Comparison of ENCODE assay signal across 10 mouse cellular contexts in the genomic region with DNA sequence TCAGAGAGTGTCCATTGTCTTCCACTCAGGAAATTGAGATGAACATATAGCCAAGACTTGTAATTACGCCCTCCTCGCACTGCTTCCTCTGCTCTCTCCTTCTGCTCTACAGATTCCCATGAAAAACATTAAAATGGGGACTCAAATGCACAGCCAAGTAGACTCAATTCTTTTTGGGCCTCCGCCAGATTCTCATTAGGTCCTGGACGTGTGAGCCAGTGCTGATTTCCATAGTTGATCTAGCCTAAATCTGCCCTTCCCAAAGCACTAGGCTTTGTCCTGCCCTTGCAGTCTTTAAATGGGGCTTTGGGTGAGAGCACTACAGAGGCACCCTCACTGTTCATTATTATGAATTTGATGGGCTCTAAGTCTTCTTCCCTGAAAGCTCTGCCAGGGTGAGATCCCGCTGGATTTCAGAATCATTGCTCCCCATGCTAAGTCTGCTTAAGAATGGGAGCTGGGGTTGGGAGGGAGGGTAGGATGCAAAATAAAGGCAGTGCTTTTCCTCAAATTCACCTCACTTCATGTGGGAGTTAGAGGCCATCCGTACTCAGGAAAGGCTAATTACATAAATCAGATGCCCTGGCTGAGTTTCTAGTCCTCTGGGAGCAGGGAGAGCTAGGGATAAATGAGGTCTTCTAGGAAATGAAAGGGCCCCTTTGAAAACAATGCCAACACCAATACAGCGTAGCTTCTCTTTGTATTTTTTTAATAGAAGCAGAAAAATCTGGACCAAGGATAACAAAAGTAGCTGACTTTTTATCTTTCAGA. TPM values are rescaled to one million over a fixed set of nuclear protein-coding genes. Genes with fewer than 3 reads are reported as not detected.
DNase-seq lines count a peak whose midpoint lies in the region; ATAC-seq and TF ChIP-seq lines count a peak whose summit lies in the region.
"Had no signal": no experiment of that assay in that cellular context is flagged by ENCODE, and none has a peak within 500 bp of the region (broad histone marks: within the 10 kb centered on the region; RNA-seq: fewer than 3 reads in every experiment).

No protein-coding gene starts in this region.

- peak; percentile 52 for ATAC-seq in hindbrain, postnatal 0 days

- 31% methylated on average over 7 of the region's 7 CpGs for WGBS in hindbrain, postnatal 0 days
- 85% methylated on average over 7 of the region's 7 CpGs for WGBS in thymus, adult 2 months

- H3K9ac ChIP-seq in hindbrain, postnatal 0 days (replicated peaks; ENCODE audit: low read length) = no peak overlapping the region

- TF ChIP-seq CTCF in hindbrain, postnatal 0 days (IDR thresholded peaks at IDR 0.05; ENCODE audit: low read depth) = no peak
- TF ChIP-seq CTCF in thymus, adult 2 months (IDR thresholded peaks at IDR 0.05; ENCODE audit: borderline replicate concordance, control insufficient read depth, extremely low read depth, insufficient read depth, low read length, poor library complexity) = no peak

- no peaks in the 10 kb centered on the region for H3K9me3 ChIP-seq in hindbrain, postnatal 0 days (ENCODE audit: low read length)

- intact Hi-C loops in gastrocnemius, postnatal 14 days (cut with DNase I; ENCODE audit: low total_unique reads) = no loop called here
- intact Hi-C loops in left cerebral cortex, postnatal 36 days (cut with DNase I) = loop anchor here (5.0 kb wide), 2 partner anchors 35 to 40 kb away; a partner anchor contains a TSS

- no peak for TF ChIP-seq POLR2A in thymus, adult 2 months (IDR thresholded peaks at IDR 0.05; ENCODE audit: control insufficient read depth, extremely low read depth, insufficient read depth, low read length, poor library complexity)

- H3K4me3 ChIP-seq in hindbrain, postnatal 0 days (ENCODE audit: low read length) = no peak overlapping the region
- H3K4me3 ChIP-seq in thymus, adult 2 months (ENCODE audit: control insufficient read depth, insufficient read depth, low read length) = no peak overlapping the region

- DNase-seq in gastrocnemius, postnatal 14 days = peak; percentile 15
- no peak for DNase-seq in gastrocnemius, adult 18-20 months (ENCODE audit: low spot score)
- peak; percentile 61 to 78 for DNase-seq in right cerebral cortex, postnatal 10 days (ENCODE audit: low spot score in 2 of 2)
- DNase-seq in right cerebral cortex, postnatal 14 days = no peak
- DNase-seq in hindbrain, postnatal 0 days (ENCODE audit: low spot score) = peak; percentile 72
- peak; percentile 27 for DNase-seq in retina, postnatal 7 days (ENCODE audit: low read depth, low spot score)
- no peak for DNase-seq in left cerebral cortex, postnatal 36 days (ENCODE audit: low spot score in 2 of 2)
- no peak for DNase-seq in thymus, adult 2 months
- DNase-seq: heart, adult 11 months had no signal

- peak overlapping the region; percentile 73 for H3K27ac ChIP-seq in hindbrain, postnatal 0 days
- no peak overlapping the region for H3K27ac ChIP-seq in thymus, adult 2 months (ENCODE audit: control insufficient read depth, insufficient read depth, low read length)

- H3K4me2 ChIP-seq in hindbrain, postnatal 0 days (ENCODE audit: low read depth, low read length) = no peak overlapping the region

- H3K27me3 ChIP-seq in hindbrain, postnatal 0 days (ENCODE audit: insufficient read depth, low read length) = no peaks in the 10 kb centered on the region
- H3K27me3 ChIP-seq in thymus, adult 2 months (ENCODE audit: control insufficient read depth, insufficient read depth, low read length) = no peaks in the 10 kb centered on the region

- no peaks in the 10 kb centered on the region for H3K36me3 ChIP-seq in hindbrain, postnatal 0 days (ENCODE audit: insufficient read depth, low read length)
- H3K36me3 ChIP-seq in thymus, adult 2 months (ENCODE audit: control insufficient read depth, insufficient read depth, low read length) = no peaks in the 10 kb centered on the region

- peaks cover 11% of the 10 kb centered on the region for H3K4me1 ChIP-seq in hindbrain, postnatal 0 days (ENCODE audit: insufficient read depth, low read length)
- H3K4me1 ChIP-seq in thymus, adult 2 months (replicated peaks; ENCODE audit: control insufficient read depth, insufficient read depth, low read length) = no peaks in the 10 kb centered on the region

RNA-seq across cellular contexts. Expression of a gene that starts 32.3 kb away (rescaled TPM):
- total RNA-seq in gastrocnemius, postnatal 14 days (2021) = 10 to 100 TPM; 14.4 to 22.2 TPM
- 1 to 10 TPM in 1 of 2 experiments, under 1 TPM in 1; 0.57 to 1.1 TPM for total RNA-seq in gastrocnemius, adult 18-20 months (2021)
- total RNA-seq in hindbrain, postnatal 0 days (2014; rRNA removed) = 396 and 403 TPM in 2 replicates
- 1,251 and 1,433 TPM in 2 replicates for polyA plus RNA-seq in hindbrain, postnatal 0 days (2015; fragmentation: Nextera tagmentation; extraction: Ambion mirVana)
- 100 to 1,000 TPM; 406 to 414 TPM for total RNA-seq in left cerebral cortex, postnatal 36 days (2021)
- polyA plus RNA-seq in thymus, adult 2 months (2012; rRNA removed) = 2.6 and 2.9 TPM in 2 replicates
- total RNA-seq: megakaryocyte, adult 5-6 weeks had no signal

Comparison
In these comparisons a context has a peak if more than half of its experiments do, and no peak if none do; other contexts are left out.
1. DNase-seq: peak in gastrocnemius, postnatal 14 days (single experiment), right cerebral cortex, postnatal 10 days (2 of 2), hindbrain, postnatal 0 days (single experiment) and retina, postnatal 7 days (single experiment); none in gastrocnemius, adult 18-20 months (single experiment), right cerebral cortex, postnatal 14 days (single experiment), left cerebral cortex, postnatal 36 days (0 of 2) and thymus, adult 2 months (single experiment).
2. RNA of a gene that starts 32.3 kb away (total RNA-seq): 406 to 414 TPM in left cerebral cortex, postnatal 36 days and 396 to 403 TPM in hindbrain, postnatal 0 days; 14.4 to 22.2 TPM in gastrocnemius, postnatal 14 days and 0.57 to 1.1 TPM in gastrocnemius, adult 18-20 months; every median in the first group is over 10 times any median in the second.